Mouse (Mus musculus) right cerebral cortex, adult 2 months (tissue): Measurements from ENCODE around the gene Pcgf1.

ENCODE experiments used
- DNase-seq, 2 experiments: peaks; one replicate each; pipeline ENCODE4 v3.0.0; 2021 to 2022; ENCODE audit warnings: low spot score in 2 of 2

Gene Pcgf1

DNA sequence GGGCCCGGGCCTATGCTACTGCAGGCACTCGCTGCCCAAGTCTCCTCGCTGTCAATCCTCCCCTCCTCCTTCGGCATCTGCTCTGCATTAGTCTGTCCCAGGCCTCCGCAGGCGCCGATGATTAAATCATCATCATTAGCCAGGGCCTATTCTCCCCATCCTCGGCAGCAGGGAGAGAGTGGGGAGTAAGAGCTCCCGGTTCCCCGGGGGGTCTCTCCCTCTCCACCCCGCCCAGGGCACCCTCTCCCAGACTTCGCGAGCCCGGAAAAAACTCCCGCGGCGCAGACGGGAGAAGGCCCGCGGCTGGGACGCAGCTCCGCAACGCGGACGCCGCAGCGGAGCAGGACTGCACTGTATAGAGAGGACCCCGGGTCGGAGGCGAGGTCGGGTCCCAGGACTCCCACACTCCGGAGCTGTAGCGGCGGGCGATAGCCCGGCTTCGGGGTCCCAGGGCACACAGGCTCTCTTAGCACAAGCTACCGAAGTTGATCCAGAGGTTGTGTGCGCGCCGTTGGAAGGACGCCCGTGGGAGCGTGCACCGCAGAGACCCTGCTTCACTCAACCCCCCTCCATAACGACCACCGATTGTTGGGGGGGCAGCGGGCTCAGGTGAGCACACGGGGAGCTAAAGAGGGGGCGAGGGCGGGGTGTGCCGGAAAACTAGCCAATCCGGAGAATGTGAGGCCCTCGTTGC lies at the start of gene Pcgf1:
Gene Pcgf1 (plus strand): TSS at position 240 of the 694 bp plus-strand sequence.
- peak; percentile 46 to 59 for DNase-seq

- DNase-seq, result no peak
These were observed 47.9 kb upstream of the Pcgf1 start for GRCm38 (mm10) chr6:83029777-83030176.

DNA sequence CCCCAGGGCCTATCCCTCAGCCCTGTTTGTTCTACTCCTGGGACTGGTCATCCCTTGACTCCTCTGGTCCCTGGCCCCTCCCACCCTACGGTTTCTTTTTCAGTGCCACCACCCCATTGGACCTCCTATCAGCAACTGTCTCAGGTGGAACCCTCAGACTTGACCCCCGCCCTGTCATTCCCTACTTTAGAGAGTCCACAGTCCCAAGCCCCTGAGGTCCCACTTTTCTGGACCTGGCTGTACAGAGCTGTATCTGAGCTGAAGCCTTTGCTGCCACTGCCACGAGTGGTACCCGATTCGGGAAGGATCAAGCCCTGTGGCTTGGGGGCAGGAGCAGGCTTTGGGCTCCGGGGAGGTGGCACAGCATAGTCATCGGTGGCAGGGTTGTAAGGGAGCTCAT lies 46.6 kb upstream of the Pcgf1 start:
- DNase-seq, result no peak

GRCm38 (mm10) chr6:83031921-83032590 lies 45.6 kb upstream of the Pcgf1 start:
- no peak for DNase-seq

GRCm38 (mm10) chr6:83032769-83033191 lies 44.9 kb upstream of the Pcgf1 start:
- DNase-seq, result peak in 1 of 2 experiments; percentile 32

DNA sequence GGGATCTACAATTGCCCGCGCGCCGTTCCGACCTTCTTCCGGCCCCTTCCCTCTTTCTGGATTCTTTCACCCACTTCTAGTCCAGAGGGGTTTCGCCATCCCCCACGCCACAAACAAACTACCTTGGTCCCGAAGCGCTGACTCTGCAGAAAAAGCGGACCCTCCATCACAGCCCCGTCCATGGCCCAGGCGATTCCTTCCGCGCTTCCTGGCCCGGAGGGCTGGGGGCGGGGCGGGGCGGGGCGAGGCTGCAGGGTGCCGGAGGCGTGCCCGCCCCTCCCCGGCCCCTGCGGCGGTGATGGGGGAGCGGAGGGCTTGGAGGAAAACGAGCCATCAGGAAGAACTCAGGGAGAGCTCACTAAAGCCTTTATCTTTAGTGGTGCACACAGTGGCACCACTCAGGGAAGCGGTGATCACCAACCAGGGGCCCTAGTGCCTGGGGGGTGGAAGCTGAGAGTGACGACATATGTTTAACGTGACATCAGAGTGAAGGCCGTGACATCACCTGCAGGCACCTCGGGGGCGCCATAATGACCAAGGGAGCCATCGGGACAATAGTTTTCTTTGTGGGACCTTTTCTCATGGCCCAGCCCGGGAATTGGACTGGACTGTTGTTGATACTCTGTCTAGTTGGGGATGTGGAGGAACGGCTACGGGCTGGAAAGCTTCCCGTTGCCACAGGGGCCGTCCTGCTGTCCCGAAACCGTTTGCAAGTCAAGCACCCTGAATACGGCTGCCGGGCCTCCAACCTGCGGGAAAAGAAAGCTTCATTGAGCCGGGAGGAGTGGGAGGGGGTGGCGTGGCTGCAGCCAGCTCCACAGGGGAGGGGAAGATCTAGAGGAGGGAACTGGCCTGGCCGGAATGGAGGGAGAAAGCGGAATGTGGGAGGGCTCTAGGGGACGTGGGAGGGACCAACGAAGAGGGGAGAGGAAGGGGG lies 44.2 kb upstream of the Pcgf1 start, which contains the start of the genes Dok1 and Loxl3:
Gene Dok1 (minus strand): TSS at position 223 of the 937 bp plus-strand sequence.
Gene Loxl3 (plus strand): TSS at position 925 of the 937 bp plus-strand sequence.
- DNase-seq, result no peak

DNA sequence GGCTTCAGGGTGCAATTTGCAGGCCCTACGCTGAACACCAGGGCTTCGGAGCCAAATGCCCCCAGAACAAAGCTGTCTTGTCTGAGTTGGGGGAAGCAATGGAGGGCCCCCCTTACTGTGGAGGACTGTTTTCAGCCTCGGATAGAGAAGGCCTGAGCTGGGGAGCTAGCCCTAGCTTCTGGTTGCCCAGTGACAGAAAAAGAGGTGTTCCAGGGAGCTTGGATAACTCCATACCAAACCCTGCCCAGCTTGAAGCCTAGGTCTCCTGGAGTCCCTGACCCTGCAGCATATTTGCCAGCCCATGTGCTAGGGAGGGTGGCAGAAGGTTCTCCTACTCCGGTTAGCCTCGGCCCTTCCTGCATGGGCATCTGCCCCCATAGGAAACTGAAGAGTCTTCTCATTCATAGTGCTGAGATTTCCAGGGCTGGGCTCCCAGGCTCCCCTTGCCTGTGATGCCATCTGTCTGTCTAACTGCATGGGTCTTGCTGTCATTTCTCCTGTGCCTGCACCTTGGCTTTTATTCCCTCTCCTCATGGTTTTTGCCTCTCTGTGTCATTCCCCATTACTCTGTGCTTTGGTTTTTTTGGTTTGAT lies 43.1 kb upstream of the Pcgf1 start:
- no peak for DNase-seq

DNA sequence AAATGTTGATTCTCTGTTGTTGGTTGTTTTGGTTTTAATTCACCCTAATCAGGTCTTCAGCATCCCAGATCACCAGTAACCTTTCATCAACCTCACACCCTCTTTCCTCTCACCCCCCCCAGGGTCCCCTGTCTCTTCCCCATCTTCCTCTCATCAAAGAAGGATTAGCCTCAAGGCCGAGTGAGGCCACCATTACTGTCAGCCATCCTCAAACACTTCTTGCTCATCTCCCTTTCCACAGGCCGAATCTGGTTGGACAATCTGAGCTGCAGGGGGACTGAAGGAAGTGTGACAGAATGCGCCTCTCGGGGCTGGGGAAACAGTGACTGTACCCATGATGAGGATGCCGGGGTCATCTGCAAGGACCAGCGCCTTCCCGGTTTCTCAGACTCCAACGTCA lies 40.5 kb upstream of the Pcgf1 start:
- no peak for DNase-seq

DNA sequence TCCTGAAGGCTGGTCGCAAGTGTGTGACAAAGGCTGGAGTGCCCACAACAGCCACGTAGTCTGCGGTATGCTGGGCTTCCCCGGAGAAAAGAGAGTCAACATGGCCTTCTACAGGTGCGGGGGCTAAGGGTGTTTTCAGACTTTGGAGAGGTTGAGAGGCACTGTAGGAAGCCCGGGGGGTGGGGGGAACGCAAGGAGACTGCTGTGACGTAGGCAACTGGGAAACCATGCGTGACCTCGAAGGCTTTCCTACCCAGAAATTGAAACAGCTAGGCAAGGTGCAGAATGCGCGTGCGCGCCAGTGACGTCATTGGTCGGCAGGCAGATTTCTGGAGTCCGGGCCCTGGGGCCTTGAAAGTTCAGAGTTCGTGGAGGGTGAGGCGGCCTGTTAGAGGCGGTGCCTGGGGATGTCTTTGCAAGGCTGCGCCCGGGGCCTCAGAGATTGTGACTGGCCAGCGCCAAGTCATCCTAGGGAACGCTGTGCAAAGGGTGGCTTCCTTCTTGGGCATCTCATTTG lies 39.1 kb upstream of the Pcgf1 start:
- DNase-seq, result peak; percentile 88 to 90

DNA sequence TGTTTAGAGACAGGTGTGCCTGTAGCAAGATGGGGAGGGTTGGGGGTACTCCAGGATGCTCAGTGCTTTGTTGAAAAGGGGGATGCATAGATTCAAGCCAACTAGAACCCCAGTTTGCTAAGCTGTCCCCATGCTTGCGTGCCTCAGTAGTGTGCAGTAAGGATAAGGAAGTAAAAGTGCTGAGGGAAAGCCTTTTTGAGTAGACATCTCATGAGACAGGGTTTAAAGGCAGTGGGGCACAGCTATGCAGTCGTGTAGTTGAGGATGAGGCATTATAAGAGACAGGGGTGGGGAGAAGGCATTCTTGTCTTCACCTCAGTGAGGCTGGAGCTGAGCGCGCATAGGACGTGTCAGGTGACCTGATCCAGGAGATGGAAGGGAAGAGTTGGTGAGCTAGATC lies 37.1 kb upstream of the Pcgf1 start:
- no peak for DNase-seq

DNA sequence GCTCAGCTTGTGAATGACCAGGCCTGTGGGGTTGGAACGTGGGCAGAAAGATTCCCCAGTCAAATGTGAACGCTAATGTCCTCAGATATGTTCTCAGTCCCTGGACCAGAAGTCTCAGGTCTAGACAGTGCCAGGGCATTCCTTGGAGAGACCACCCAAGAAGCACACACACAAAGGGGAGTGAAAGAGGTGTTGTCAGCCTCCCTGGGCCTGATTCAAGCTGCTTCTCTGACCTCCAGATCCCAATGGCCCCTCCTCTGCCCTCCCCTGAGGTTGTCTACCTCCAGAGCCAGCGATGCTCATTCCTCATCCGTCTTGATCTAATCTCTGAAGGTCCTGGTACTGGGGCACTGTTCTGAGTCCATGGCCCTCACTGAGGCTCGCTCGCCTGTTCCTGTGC lies 34.1 kb upstream of the Pcgf1 start:
- no peak for DNase-seq

DNA sequence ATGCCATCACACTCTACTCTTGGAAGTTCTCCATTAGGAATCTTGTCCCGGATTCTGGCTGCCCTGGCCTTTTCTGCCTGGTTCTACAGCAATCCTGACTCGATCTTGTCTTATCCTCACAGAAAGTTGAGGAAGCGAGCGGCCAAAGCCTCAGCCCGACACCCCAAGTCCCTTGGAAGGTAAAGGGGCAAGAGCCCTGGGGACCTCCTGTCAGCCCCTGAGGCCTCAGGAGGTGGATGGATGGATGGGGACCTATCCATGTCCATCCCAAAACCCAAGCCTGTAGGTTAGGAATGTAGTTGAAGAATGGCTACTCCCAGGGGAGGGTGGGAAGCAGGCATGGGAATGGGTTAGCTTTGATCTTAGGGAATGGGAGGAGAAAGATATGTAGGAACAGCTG lies 33.7 kb upstream of the Pcgf1 start:
- DNase-seq, result no peak

GRCm38 (mm10) chr6:83044742-83045141 lies 32.9 kb upstream of the Pcgf1 start:
- no peak for DNase-seq

GRCm38 (mm10) chr6:83049367-83049766 lies 28.3 kb upstream of the Pcgf1 start:
- DNase-seq, result no peak

GRCm38 (mm10) chr6:83053136-83053960 lies 24.3 kb upstream of the Pcgf1 start:
- peak; percentile 62 for DNase-seq

DNA sequence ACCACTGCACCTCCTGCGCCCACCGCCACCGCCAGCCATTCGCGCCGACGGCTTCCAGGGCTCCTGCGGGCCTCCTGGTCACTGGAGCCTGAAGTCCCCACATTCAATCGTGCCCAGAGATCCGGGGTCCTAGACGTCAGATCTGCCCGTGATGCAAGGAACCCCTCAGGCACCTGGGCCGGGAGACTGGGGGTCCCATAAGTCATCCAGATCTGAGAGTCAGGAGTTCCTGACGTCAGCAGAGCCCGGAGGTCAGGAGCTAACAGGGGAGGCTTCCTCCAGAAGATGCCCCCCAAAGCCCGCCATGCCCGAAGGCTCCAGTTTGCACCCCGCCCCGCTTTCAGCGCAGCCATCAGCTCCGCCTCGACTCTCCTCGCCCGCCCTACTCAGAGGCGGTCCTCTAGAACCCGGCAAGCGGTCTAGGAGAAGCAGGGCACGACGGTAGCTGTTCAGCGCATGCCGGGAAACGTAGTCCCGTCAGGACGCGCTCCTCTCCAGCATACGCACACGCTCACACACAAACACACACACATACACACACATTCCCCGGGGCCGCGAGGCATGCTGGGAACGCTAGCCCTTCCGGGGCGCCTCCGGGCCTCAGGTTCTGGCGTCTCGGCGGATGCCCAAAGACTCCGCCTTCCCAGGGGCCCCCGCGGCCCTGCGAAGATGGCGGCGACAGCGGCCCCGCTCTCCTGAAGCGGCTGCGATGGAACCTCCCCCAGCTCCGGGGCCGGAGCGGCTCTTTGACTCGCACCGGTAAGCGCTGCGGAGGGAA lies 23.4 kb upstream of the Pcgf1 start, which contains the start of gene Aup1:
Gene Aup1 (plus strand): TSS at position 448 of the 778 bp plus-strand sequence.
- DNase-seq, result peak; percentile 97 to 98

GRCm38 (mm10) chr6:83054871-83055431 lies 22.7 kb upstream of the Pcgf1 start, which contains the start of gene Htra2:
TSS of gene Htra2 (minus strand) at chr6:83055273.
- peak in 1 of 2 experiments; percentile 33 for DNase-seq

GRCm38 (mm10) chr6:83057790-83058189 lies 19.9 kb upstream of the Pcgf1 start, which contains the start of gene Dqx1:
TSS of gene Dqx1 (plus strand) at chr6:83057844.
- DNase-seq, result no peak

- DNase-seq, result no peak
These were observed 18.9 kb upstream of the Pcgf1 start for GRCm38 (mm10) chr6:83058725-83059124.
